Mouse (Mus musculus): Measurements from ENCODE around the gene Krtap4-6.

GRCm38 (mm10) chr11:99690463-99690862, 24.7 kb upstream of the Krtap4-6 start, which contains the start of gene Gm14190:
- TF ChIP-seq CTCF (IDR thresholded peaks at IDR 0.05; ENCODE audit: low read depth, low read length) = no peak
- TF ChIP-seq POLR2A (IDR thresholded peaks at IDR 0.05; ENCODE audit: insufficient read depth, low read length) = no peak

Data from ES-Bruce4 (cell line).